Mouse (Mus musculus) testis, adult 10 weeks (tissue): ENCODE data around the gene Nfkbia. TPM values are rescaled to one million over a fixed set of nuclear protein-coding genes. Genes with fewer than 3 reads are reported as not detected.

Experiments
- polyA plus RNA-seq: library from polyadenylated mRNA; stranded (reverse); fragments of 350-450 nt; fragmentation: Illumina TruSeq; extraction: RNeasy Lipid Tissue Mini Kit (QIAGEN cat#74804); gene quantifications from one replicate; pipeline ENCODE4 v1.2.3, GENCODE M21; 2014; ENCODE audit warnings: low read depth, low replicate concordance

Nfkbia gene
- polyA plus RNA-seq: 7.5 TPM

GRCm38 (mm10) chr12:55492184-55492898 is at the start of gene Nfkbia:
Nfkbia (minus strand) TSS chr12:55492647.

Other genes with a start within 250 kb of the Nfkbia start
- 14.2 TPM for gene 1110008L16Rik, start 193.1 kb downstream of the Nfkbia start, polyA plus RNA-seq
- gene Ppp2r3c, start 189.6 kb downstream of the Nfkbia start, polyA plus RNA-seq: 82.7 TPM
- gene Psma6, start 108.4 kb downstream of the Nfkbia start, polyA plus RNA-seq: 1,545 TPM
- gene Aldoart2, start 72.6 kb upstream of the Nfkbia start, polyA plus RNA-seq: 36.5 TPM
- gene Insm2, start 106.8 kb upstream of the Nfkbia start, polyA plus RNA-seq: not detected